Mouse (Mus musculus): Measurements from ENCODE around the gene Rbm42. TPM values are rescaled to one million over a fixed set of nuclear protein-coding genes. Genes with fewer than 3 reads are reported as not detected.

Gene Rbm42
- polyA plus RNA-seq, 1 experiment, result 24.9 TPM

GRCm38 (mm10) chr7:30629013-30629412 is 21.1 kb downstream of the Rbm42 start:
- no peaks in the 10 kb centered on the region; the same call in 1 of the 2 replicates for H3K4me1 ChIP-seq (ENCODE audit: control insufficient read depth, insufficient read depth, low read length)

GRCm38 (mm10) chr7:30626647-30627046 is 23.5 kb downstream of the Rbm42 start:
- TF ChIP-seq POLR2A (IDR thresholded peaks at IDR 0.05; ENCODE audit: borderline replicate concordance, control insufficient read depth, low read depth, low read length), result no peak
- TF ChIP-seq CTCF (IDR thresholded peaks at IDR 0.05; ENCODE audit: control insufficient read depth, insufficient read depth, low read length), result no peak
- Histone ChIP-seq H3K27ac (ENCODE audit: control insufficient read depth, insufficient read depth, low read depth, low read length, poor library complexity) (no peak overlapping the region), H3K4me1 (ENCODE audit: control insufficient read depth, insufficient read depth, low read length) (no peaks in the 10 kb centered on the region), H3K4me3 (replicated peaks; ENCODE audit: control insufficient read depth, low read depth, low read length) (no peak overlapping the region)
- 79% methylated on average over 5 of the region's 5 CpGs for WGBS

More at GRCm38 (mm10) chr7:30629013-30629412, 21.1 kb downstream of the Rbm42 start:
- TF ChIP-seq CTCF (IDR thresholded peaks at IDR 0.05; ENCODE audit: control insufficient read depth, insufficient read depth, low read length), result no peak
- TF ChIP-seq POLR2A (IDR thresholded peaks at IDR 0.05; ENCODE audit: borderline replicate concordance, control insufficient read depth, low read depth, low read length), result no peak
- Histone ChIP-seq H3K27ac (ENCODE audit: control insufficient read depth, insufficient read depth, low read depth, low read length, poor library complexity) (no peak overlapping the region), H3K4me3 (replicated peaks; ENCODE audit: control insufficient read depth, low read depth, low read length) (no peak overlapping the region)

GRCm38 (mm10) chr7:30625530-30626384 is 24.4 kb downstream of the Rbm42 start, which contains the start of gene Cox6b1:
Cox6b1 (minus strand) TSS chr7:30626151.
- peak within 1 kb of the TSS; percentile 32; the same call in 1 of the 2 replicates for H3K27ac ChIP-seq (ENCODE audit: control insufficient read depth, insufficient read depth, low read depth, low read length, poor library complexity)
- 1% methylated on average over 44 of the region's 44 CpGs for WGBS
- H3K4me3 ChIP-seq (replicated peaks; ENCODE audit: control insufficient read depth, low read depth, low read length), result peak within 1 kb of the TSS; percentile 94
- no peaks in the 10 kb centered on the region for H3K4me1 ChIP-seq (ENCODE audit: control insufficient read depth, insufficient read depth, low read length)
- peak; percentile 56; the same call in 1 of the 2 replicates for TF ChIP-seq POLR2A (IDR thresholded peaks at IDR 0.05; ENCODE audit: borderline replicate concordance, control insufficient read depth, low read depth, low read length)
- TF ChIP-seq CTCF (IDR thresholded peaks at IDR 0.05; ENCODE audit: control insufficient read depth, insufficient read depth, low read length), result no peak

- Histone ChIP-seq H3K4me1 (ENCODE audit: control insufficient read depth, insufficient read depth, low read length) (no peaks in the 10 kb centered on the region), H3K4me3 (replicated peaks; ENCODE audit: control insufficient read depth, low read depth, low read length) (no peak overlapping the region), H3K27ac (ENCODE audit: control insufficient read depth, insufficient read depth, low read depth, low read length, poor library complexity) (no peak overlapping the region)
- WGBS, result 84% methylated on average over 3 of the region's 3 CpGs
- TF ChIP-seq POLR2A (IDR thresholded peaks at IDR 0.05; ENCODE audit: borderline replicate concordance, control insufficient read depth, low read depth, low read length) (no peak), CTCF (IDR thresholded peaks at IDR 0.05; ENCODE audit: control insufficient read depth, insufficient read depth, low read length) (peak; percentile 45)
Observed at GRCm38 (mm10) chr7:30619202-30619601, 30.9 kb downstream of the Rbm42 start.

GRCm38 (mm10) chr7:30618658-30619057 is 31.5 kb downstream of the Rbm42 start:
- Histone ChIP-seq H3K4me3 (replicated peaks; ENCODE audit: control insufficient read depth, low read depth, low read length) (no peak overlapping the region), H3K4me1 (ENCODE audit: control insufficient read depth, insufficient read depth, low read length) (no peaks in the 10 kb centered on the region), H3K27ac (ENCODE audit: control insufficient read depth, insufficient read depth, low read depth, low read length, poor library complexity) (no peak overlapping the region)
- TF ChIP-seq CTCF (IDR thresholded peaks at IDR 0.05; ENCODE audit: control insufficient read depth, insufficient read depth, low read length) (no peak), POLR2A (IDR thresholded peaks at IDR 0.05; ENCODE audit: borderline replicate concordance, control insufficient read depth, low read depth, low read length) (no peak)
- 91% methylated on average over 9 of the region's 9 CpGs for WGBS

GRCm38 (mm10) chr7:30615049-30615760 is 34.9 kb downstream of the Rbm42 start:
- no peak overlapping the region for H3K4me3 ChIP-seq (replicated peaks; ENCODE audit: control insufficient read depth, low read depth, low read length)
- no peaks in the 10 kb centered on the region for H3K4me1 ChIP-seq (ENCODE audit: control insufficient read depth, insufficient read depth, low read length)
- TF ChIP-seq CTCF (IDR thresholded peaks at IDR 0.05; ENCODE audit: control insufficient read depth, insufficient read depth, low read length), result no peak
- no peak for TF ChIP-seq POLR2A (IDR thresholded peaks at IDR 0.05; ENCODE audit: borderline replicate concordance, control insufficient read depth, low read depth, low read length)
- 63% methylated on average over 5 of the region's 5 CpGs for WGBS
- H3K27ac ChIP-seq (ENCODE audit: control insufficient read depth, insufficient read depth, low read depth, low read length, poor library complexity), result no peak overlapping the region

- Histone ChIP-seq H3K27ac (ENCODE audit: control insufficient read depth, insufficient read depth, low read depth, low read length, poor library complexity) (no peak overlapping the region), H3K4me1 (ENCODE audit: control insufficient read depth, insufficient read depth, low read length) (no peaks in the 10 kb centered on the region), H3K4me3 (replicated peaks; ENCODE audit: control insufficient read depth, low read depth, low read length) (no peak overlapping the region)
- WGBS, result 41% methylated on average over 2 of the region's 2 CpGs
- no peak for TF ChIP-seq POLR2A (IDR thresholded peaks at IDR 0.05; ENCODE audit: borderline replicate concordance, control insufficient read depth, low read depth, low read length)
- TF ChIP-seq CTCF (IDR thresholded peaks at IDR 0.05; ENCODE audit: control insufficient read depth, insufficient read depth, low read length), result no peak
Observed at GRCm38 (mm10) chr7:30614454-30614853, 35.7 kb downstream of the Rbm42 start.

GRCm38 (mm10) chr7:30613529-30614112 is 36.5 kb downstream of the Rbm42 start:
- Histone ChIP-seq H3K4me3 (replicated peaks; ENCODE audit: control insufficient read depth, low read depth, low read length) (no peak overlapping the region), H3K27ac (ENCODE audit: control insufficient read depth, insufficient read depth, low read depth, low read length, poor library complexity) (no peak overlapping the region), H3K4me1 (ENCODE audit: control insufficient read depth, insufficient read depth, low read length) (no peaks in the 10 kb centered on the region)
- 18% methylated on average over 14 of the region's 14 CpGs for WGBS
- TF ChIP-seq CTCF (IDR thresholded peaks at IDR 0.05; ENCODE audit: control insufficient read depth, insufficient read depth, low read length), result peak; percentile 78
- no peak for TF ChIP-seq POLR2A (IDR thresholded peaks at IDR 0.05; ENCODE audit: borderline replicate concordance, control insufficient read depth, low read depth, low read length)

Data from bone marrow, adult 2 months (tissue).